Mouse (Mus musculus): ENCODE measurements around the gene Coro1a.

- no peak for TF ChIP-seq CTCF (IDR thresholded peaks at IDR 0.05)
- no peak for TF ChIP-seq EP300 (IDR thresholded peaks at IDR 0.05)
Observed at GRCm38 (mm10) chr7:126678545-126679341, 28.8 kb downstream of the Coro1a start.
